Mouse (Mus musculus) spleen, adult 2 months (tissue): ENCODE data around the gene Xab2. TPM values are rescaled to one million over a fixed set of nuclear protein-coding genes. Genes with fewer than 3 reads are reported as not detected.
A peak's percentile ranks its signal among the peaks of the same experiment; 100 is the strongest.
"Not testable (repeated sequence)": the region's sequence is repeated elsewhere in the genome, so short reads cannot be mapped to it uniquely, and the experiment has no call there.

Experiments
- DNase-seq, 2 experiments: peaks; one replicate each; pipeline versions ENCODE4 v3.0.0 to v3.0.0-alpha.2; 2012 to 2021; ENCODE audit warnings: low spot score in 2 of 2, low read depth in 1 of 2
- H3K27ac ChIP-seq: fragments of 200-500 bp; 2 replicates; pipeline ENCODE4 v1.5.1; 2012; ENCODE audit warnings: low read length, inconsistent platforms; ENCODE audit not compliant: insufficient read depth
- H3K27me3 ChIP-seq: fragments of 200-500 bp; 2 replicates; pipeline ENCODE4 v1.6.1; 2012; ENCODE audit warnings: mild to moderate bottlenecking, moderate library complexity, low read length, inconsistent platforms; ENCODE audit not compliant: control insufficient read depth, insufficient read depth
- H3K36me3 ChIP-seq: fragments of 200-500 bp; 2 replicates; pipeline ENCODE4 v1.6.1; 2012; ENCODE audit warnings: mild to moderate bottlenecking, low read length, inconsistent platforms; ENCODE audit not compliant: control insufficient read depth, insufficient read depth
- H3K4me1 ChIP-seq: fragments of 200-500 bp; 2 replicates; pipeline ENCODE4 v1.6.1; 2011; ENCODE audit warnings: inconsistent platforms; ENCODE audit not compliant: control insufficient read depth, insufficient read depth, insufficient read length
- H3K4me3 ChIP-seq: fragments of 200-500 bp; 2 replicates; pipeline ENCODE4 v1.5.1; 2011; ENCODE audit warnings: mild to moderate bottlenecking, inconsistent platforms; ENCODE audit not compliant: insufficient read depth, insufficient read length; ENCODE audit errors: extremely low read depth
- CTCF ChIP-seq: fragments of 200-500 bp; IDR thresholded peaks from 2 replicates; pipeline ENCODE4 v1.5.1; 2011; ENCODE audit warnings: mild to moderate bottlenecking, inconsistent platforms; ENCODE audit not compliant: insufficient read depth, insufficient read length, insufficient replicate concordance; ENCODE audit errors: extremely low read depth
- POLR2A ChIP-seq: fragments of 200-500 bp; IDR thresholded peaks from 2 replicates; pipeline ENCODE4 v1.6.1; 2011; ENCODE audit warnings: low read depth, low read length, inconsistent platforms
- WGBS: fragments of 180-500 bp; shearing (Covaris S2); methylation state at CpG from one replicate; pipeline ENCODE4 v1.1.7; 2018; 5-methylcytosine and 5-hydroxymethylcytosine counted together
- polyA plus RNA-seq: library from polyadenylated mRNA; depleted of rRNA; stranded (reverse); fragments of >200 nt; gene quantifications from 2 replicates; pipeline ENCODE4 v1.2.3, GENCODE M21; 2012

Gene Xab2
- polyA plus RNA-seq, 1 experiment, result 61.9 TPM

DNA sequence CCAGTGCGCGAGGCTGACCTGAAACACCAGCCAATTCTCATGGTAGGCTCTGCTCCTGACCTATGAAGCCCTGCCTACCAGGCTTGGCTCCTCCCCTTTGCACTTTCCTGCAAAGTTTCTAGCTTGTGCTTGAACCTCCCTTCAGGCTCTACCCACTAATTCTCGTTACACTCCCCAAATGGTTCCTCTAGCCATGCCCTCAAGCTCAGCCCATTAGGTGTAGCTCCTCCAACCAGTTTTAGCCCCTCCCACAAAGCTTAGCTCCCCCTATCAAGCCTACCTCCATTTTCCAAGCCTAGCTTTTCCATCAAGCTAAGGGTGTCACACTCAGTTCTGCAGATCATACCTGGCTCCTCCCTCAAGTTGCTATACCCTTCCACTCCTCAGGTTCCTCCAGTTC is 23.1 kb downstream of the Xab2 start:
- Histone ChIP-seq H3K27me3 (no peaks in the 10 kb centered on the region), H3K27ac (no peak overlapping the region), H3K4me1 (no peaks in the 10 kb centered on the region), H3K36me3 (no peaks in the 10 kb centered on the region), H3K4me3 (no peak overlapping the region)
- 78% methylated on average over 3 of the region's 3 CpGs for WGBS
- no peak for DNase-seq
- no peak for TF ChIP-seq POLR2A
- no peak for TF ChIP-seq CTCF

DNA sequence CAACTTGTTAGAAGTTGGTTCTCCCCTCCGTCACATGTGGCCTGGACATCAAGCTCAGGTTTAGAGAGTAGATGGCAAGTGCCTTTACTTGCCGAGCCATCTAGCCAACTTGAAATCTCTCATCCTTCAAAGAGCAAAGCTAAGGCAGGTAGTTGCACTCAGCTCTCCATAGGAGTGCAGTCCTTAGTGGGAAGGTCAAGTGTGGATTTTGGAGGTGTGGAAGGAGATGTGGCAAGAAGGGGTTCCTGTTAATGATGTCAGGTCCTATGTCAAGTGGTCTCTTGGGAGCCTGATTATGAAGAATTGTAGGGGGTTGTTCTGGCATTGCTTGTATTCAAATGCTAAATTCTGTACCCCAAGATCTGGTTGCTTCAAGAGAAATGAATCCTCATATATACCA is 26.6 kb downstream of the Xab2 start:
- WGBS, result 91% methylated on average over 2 of the region's 2 CpGs

DNA sequence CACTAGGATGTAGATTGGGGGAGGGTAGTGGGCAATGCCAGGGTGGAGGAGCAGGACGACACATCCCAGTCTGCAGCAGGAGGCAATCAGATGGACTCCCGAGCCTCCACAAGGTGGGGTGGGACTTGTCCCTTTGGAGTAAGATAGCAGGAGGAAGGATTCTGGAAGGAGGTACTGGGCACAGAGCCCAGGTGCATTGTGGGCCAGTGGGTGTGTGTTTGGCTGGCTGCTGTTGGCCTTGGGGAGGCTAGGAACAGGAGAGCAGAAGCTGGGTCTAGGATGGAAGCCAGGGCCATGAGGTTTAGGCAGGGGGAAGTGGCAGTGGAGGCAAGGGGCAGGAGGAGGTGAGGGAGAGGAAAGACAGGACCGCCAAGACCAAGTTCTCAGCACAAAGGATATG is 27.6 kb downstream of the Xab2 start:
- no peaks in the 10 kb centered on the region for H3K4me1 ChIP-seq
- no peak for DNase-seq
- no peaks in the 10 kb centered on the region for H3K27me3 ChIP-seq
- no peak overlapping the region for H3K27ac ChIP-seq
- 75% methylated on average over 3 of the region's 3 CpGs for WGBS
- H3K4me3 ChIP-seq, result no peak overlapping the region
- TF ChIP-seq POLR2A (no peak), CTCF (no peak)
- no peaks in the 10 kb centered on the region for H3K36me3 ChIP-seq

More for the DNA sequence above, 26.6 kb downstream of the Xab2 start:
- Histone ChIP-seq H3K27me3 (no peaks in the 10 kb centered on the region), H3K4me1 (no peaks in the 10 kb centered on the region), H3K4me3 (no peak overlapping the region), H3K36me3 (no peaks in the 10 kb centered on the region), H3K27ac (no peak overlapping the region)
- no peak for DNase-seq
- TF ChIP-seq CTCF (no peak), POLR2A (no peak)

DNA sequence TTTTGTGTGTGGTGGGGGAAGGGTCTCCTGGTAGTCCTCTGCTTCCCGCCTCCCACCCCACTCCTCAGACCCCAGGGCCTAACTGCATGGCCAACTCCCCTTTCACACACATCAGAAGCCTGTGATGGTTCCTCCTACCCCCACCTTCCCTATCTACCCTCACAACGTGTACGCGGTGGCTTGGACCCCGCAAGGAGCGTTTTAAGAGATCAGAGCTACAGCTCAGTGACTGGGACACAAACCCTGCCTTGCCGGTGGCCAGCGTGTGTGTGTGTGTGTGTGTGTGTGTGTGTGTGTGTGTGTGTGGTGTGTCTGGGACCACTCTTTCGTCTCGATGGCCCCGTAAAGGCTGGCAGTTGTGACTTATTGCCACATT is 32.9 kb downstream of the Xab2 start:
- peak overlapping the region; percentile 1; the same call in 1 of the 2 replicates for H3K4me3 ChIP-seq
- TF ChIP-seq CTCF (no peak), POLR2A (no peak)
- DNase-seq, result no peak
- peaks cover 9% of the 10 kb centered on the region for H3K27me3 ChIP-seq
- no peaks in the 10 kb centered on the region for H3K36me3 ChIP-seq
- H3K4me1 ChIP-seq, result peaks cover 3% of the 10 kb centered on the region; the same call in 1 of the 2 replicates
- H3K27ac ChIP-seq, result no peak overlapping the region
- 30% methylated on average over 11 of the region's 11 CpGs for WGBS

DNA sequence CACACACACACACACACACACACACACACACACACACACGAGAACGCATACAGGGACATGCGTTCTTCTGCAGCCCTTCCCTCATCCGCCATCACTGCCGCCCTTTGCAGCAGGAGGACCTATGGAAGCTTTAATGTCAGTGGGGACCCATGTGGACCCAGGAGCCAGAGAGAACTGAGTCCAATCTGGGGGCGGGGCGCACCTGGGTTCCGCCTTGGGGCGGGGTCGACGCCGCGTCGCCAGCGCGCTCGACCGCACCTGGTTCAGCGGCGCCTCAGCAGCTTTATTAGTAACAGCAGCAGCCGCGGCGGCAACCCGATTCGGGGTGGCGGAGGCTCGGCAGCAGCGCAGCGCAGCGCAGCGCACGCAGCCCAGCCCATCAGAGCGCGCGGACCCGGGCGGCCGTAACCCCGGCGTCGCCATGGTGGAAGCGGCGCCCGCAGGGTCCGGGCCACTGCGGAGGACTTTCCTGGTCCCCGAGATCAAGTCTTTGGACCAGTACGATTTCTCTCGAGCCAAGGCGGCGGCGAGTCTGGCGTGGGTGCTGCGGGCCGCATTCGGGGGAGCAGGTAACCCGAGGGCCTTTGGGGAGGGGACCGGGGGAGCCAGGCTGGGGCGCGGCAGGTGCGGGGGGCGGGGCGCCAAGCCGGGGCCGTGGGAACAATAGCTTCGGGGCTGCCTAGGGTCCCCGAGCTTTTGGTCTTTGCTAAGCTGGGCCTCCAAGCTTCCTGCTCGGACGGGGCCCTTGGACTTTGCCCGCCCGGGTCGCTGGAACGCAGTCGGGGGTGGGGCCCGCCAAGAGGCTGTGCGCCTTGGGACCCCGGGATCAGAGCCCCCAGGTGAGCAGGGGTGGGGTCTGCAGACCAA is 33.5 kb downstream of the Xab2 start:
- DNase-seq, result no peak
- TF ChIP-seq CTCF, result no peak
- no peak for TF ChIP-seq POLR2A
- Histone ChIP-seq H3K4me3 (peak overlapping the region; percentile 56), H3K27ac (no peak overlapping the region), H3K27me3 (peaks cover 9% of the 10 kb centered on the region), H3K4me1 (peaks cover 3% of the 10 kb centered on the region; the same call in 1 of the 2 replicates), H3K36me3 (no peaks in the 10 kb centered on the region)
- WGBS, result 3% methylated on average over 76 of the region's 77 CpGs

DNA sequence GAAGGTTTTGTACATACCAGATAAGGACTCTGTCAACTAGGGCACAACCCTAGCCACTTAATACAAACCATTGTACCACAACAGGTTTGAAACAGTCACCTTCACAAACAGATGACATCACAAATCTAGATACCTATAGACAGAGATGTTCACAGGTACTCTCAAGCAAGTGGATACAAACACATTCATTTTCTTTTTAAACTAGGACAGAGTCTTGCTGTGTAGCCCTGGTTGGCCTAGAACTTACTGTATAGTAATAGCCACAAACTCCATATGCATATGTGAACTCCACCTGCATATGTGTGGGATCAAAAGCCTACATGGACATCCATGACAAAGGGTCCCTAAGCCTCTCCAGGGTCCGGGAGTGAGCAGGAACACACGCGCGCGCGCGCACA is 34.1 kb downstream of the Xab2 start, which contains the start of gene Camsap3:
Gene Camsap3, plus strand, starts transcription at position 301 of the 398 bp plus-strand sequence.
- Histone ChIP-seq H3K27me3 (peaks cover 9% of the 10 kb centered on the region), H3K4me3 (peak within 1 kb of the TSS; percentile 56), H3K27ac (no peak within 1 kb of the TSS), H3K4me1 (peaks cover 3% of the 10 kb centered on the region; the same call in 1 of the 2 replicates), H3K36me3 (no peaks in the 10 kb centered on the region)
- WGBS, result 5% methylated on average over 7 of the region's 7 CpGs
- no peak for DNase-seq
- TF ChIP-seq CTCF, result no peak
- TF ChIP-seq POLR2A, result no peak

DNA sequence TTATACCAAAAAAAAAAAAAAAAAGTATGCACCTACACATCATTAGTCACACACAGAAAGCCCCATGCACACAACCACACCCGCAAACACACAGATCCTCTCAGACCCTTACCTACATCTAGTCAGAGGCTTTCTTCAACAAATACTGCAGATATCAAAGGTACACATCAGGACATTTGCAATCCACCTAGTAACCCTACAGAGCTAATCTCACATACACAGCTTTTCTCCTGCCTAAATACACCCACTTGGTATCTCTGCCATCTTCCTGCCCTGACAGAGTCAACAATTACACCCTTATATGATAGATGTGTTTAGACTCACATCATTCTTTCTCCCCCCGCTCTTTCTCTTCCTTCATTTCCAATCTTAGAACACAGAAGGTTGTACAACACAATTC is 34.7 kb downstream of the Xab2 start:
- Histone ChIP-seq H3K4me3 (no peak overlapping the region), H3K27ac (no peak overlapping the region), H3K4me1 (peaks cover 3% of the 10 kb centered on the region; the same call in 1 of the 2 replicates), H3K27me3 (peaks cover 9% of the 10 kb centered on the region), H3K36me3 (no peaks in the 10 kb centered on the region)
- no peak for DNase-seq
- 91% methylated on average over 2 of the region's 2 CpGs for WGBS
- no peak for TF ChIP-seq POLR2A
- TF ChIP-seq CTCF, result no peak

DNA sequence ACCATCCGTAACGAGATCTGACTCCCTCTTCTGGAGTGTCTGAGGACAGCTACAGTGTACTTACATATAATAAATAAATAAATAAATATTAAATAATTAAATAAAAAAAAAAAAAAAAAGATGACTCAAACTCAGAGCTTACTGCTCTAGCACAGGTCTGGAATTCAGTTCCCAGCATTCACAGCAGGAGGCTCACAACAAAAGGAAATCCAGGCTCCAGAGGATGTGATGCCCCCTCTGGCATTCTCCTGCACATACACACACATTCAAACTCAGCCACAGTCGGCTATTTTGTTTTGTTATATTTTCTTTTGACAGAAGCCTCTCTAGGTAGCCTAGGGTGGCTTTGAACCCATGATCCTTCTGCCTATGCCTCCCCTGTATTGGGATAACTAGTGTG is 39.2 kb downstream of the Xab2 start:
- not testable (repeated sequence) for DNase-seq, H3K4me3 ChIP-seq
- WGBS, result 83% methylated on average over 3 of the region's 3 CpGs

More for the DNA sequence above, 39.2 kb downstream of the Xab2 start:
- H3K27me3 ChIP-seq, H3K27ac ChIP-seq, H3K4me1 ChIP-seq, H3K36me3 ChIP-seq: not testable (repeated sequence)
